Mouse (Mus musculus) lung, adult 2 months (tissue): Measurements from ENCODE around the gene Dlgap1.

ENCODE experiments used
- CTCF ChIP-seq: fragments of 200-500 bp; IDR thresholded peaks from 2 replicates; pipeline ENCODE4 v1.5.1; 2011; ENCODE audit warnings: mild to moderate bottlenecking, low read length, control low read depth; ENCODE audit not compliant: insufficient read depth
- POLR2A ChIP-seq: fragments of 200-500 bp; IDR thresholded peaks from 2 replicates; pipeline ENCODE4 v1.6.1; 2011; ENCODE audit warnings: low read depth, mild to moderate bottlenecking, control low read depth, low read length, borderline replicate concordance; ENCODE audit errors: extremely low read depth

DNA sequence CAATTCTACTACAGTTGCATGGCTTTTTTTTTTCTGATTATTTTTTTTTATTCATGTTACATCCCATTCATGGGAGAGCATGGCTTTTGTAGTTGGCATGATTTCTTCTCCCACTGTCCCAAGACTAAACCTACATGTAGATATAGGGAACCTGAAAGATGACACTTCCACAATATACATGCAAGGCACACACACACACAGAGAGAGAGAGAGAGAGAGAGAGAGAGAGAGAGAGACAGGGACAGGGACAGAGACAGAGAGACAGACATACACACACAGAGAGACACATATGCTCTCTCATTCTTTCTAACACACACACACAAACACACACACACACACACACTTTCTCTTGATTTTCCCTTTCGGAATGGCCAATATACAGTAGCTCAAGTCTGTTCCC, 395.1 kb downstream of the Dlgap1 start:
- TF ChIP-seq CTCF: no peak
- no peak for TF ChIP-seq POLR2A
